Mouse (Mus musculus): ENCODE results near the gene Zfp704.

DNA sequence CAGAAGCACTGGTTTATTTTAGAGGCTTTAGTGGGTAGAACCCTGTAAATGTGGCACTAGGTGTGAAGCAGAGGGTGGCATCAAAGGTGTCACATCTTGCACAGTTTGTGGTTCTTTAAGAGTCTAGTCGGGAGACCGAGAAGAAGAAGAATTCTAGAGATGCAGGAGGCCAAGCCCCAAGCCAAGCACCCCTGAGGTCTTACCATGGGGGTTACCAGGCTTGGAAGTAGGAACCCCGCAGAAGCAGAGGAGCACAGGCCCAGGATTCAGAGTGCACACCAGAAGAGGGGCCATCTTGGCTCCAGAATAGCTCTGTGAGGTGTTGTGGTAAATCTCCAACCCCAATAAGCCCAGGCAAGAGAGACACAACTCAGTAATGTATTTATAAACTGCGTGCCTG, 201.0 kb downstream of the Zfp704 start:
- TF ChIP-seq POLR2A (IDR thresholded peaks at IDR 0.05; ENCODE audit: borderline replicate concordance, extremely low read depth, low read depth, low read length) (no peak), CTCF (IDR thresholded peaks at IDR 0.05; ENCODE audit: insufficient read depth, low read length) (no peak)
